Mouse (Mus musculus) liver, embryonic 14.5 days (tissue): ENCODE results near the gene Ldb3. TPM values are rescaled to one million over a fixed set of nuclear protein-coding genes. Genes with fewer than 3 reads are reported as not detected.

ENCODE experiments used
- ATAC-seq: fragments of 200-750 bp; cut with Nextera tagmentation; 2 replicates; pipeline ENCODE4 v1.8.0; 2017; ENCODE audit warnings: moderate number of reproducible peaks, mild to moderate bottlenecking, moderate library complexity; ENCODE audit not compliant: insufficient read depth
- DNase-seq, 3 experiments: peaks; one replicate each; pipeline ENCODE4 v3.0.0-alpha.2; 2012 to 2013; ENCODE audit warnings: low read depth in 3 of 3, low spot score in 3 of 3
- H3K27ac ChIP-seq: fragments of 300-500 bp; sonication (generic); 2 replicates; pipeline ENCODE4 v1.5.1; 2014; ENCODE audit warnings: moderate library complexity, mild to moderate bottlenecking, control low read depth, inconsistent platforms
- H3K27me3 ChIP-seq: fragments of 300-500 bp; sonication (generic); 2 replicates; pipeline ENCODE4 v1.6.1; 2014; ENCODE audit warnings: mild to moderate bottlenecking, low read length, moderate library complexity; ENCODE audit not compliant: control insufficient read depth, insufficient read depth
- H3K36me3 ChIP-seq: fragments of 300-500 bp; sonication (generic); replicated peaks from 2 replicates; pipeline ENCODE4 v1.6.1; 2014; ENCODE audit warnings: low read depth; ENCODE audit not compliant: control insufficient read depth, insufficient read depth
- H3K4me1 ChIP-seq, 2 experiments: fragments of 200-500 bp in 1 of 2; fragments of 300-500 bp in 1 of 2; sonication (generic) in 1 of 2; replicated peaks; 2 replicates each; pipeline ENCODE4 v1.6.1; 2012 to 2014; ENCODE audit warnings: antibody characterized with exemption in 1 of 2, inconsistent platforms in 1 of 2, low read length in 1 of 2; ENCODE audit not compliant: control insufficient read depth in 2 of 2, insufficient read depth in 2 of 2
- H3K4me2 ChIP-seq: fragments of 300-500 bp; sonication (generic); 2 replicates; pipeline ENCODE4 v1.6.1; 2014; ENCODE audit warnings: low read depth, mild to moderate bottlenecking, control low read depth, moderate library complexity
- H3K4me3 ChIP-seq, 2 experiments: fragments of 200-500 bp in 1 of 2; fragments of 300-500 bp in 1 of 2; sonication (generic) in 1 of 2; 2 replicates each; pipeline ENCODE4 v1.5.1; 2012 to 2014; ENCODE audit warnings: low read depth in 2 of 2, low read length in 2 of 2, mild to moderate bottlenecking in 2 of 2, control low read depth in 1 of 2, inconsistent platforms in 1 of 2, moderate library complexity in 1 of 2; ENCODE audit not compliant: insufficient read depth in 1 of 2
- H3K9ac ChIP-seq: fragments of 300-500 bp; sonication (generic); replicated peaks from 2 replicates; pipeline ENCODE4 v1.6.1; 2014; ENCODE audit warnings: mild to moderate bottlenecking, control low read depth, moderate library complexity
- H3K9me3 ChIP-seq: fragments of 300-500 bp; sonication (generic); 2 replicates; pipeline ENCODE4 v1.6.1; 2016; ENCODE audit warnings: low read length, mixed read lengths; ENCODE audit not compliant: control insufficient read depth
- CTCF ChIP-seq: IDR thresholded peaks from 2 replicates; pipeline ENCODE4 v1.5.1; 2016; ENCODE audit warnings: antibody characterized with exemption, low read depth, control low read depth
- EP300 ChIP-seq: IDR thresholded peaks from 2 replicates; pipeline ENCODE4 v1.6.1; 2016; ENCODE audit warnings: antibody characterized with exemption, low read depth
- WGBS: fragments of 180-500 bp; shearing (Covaris S2); extraction: QIAGEN DNeasy Blood & Tissue Kit; methylation state at CpG from one replicate; pipeline ENCODE4 v1.1.7; 2014; ENCODE audit not compliant: insufficient replicate concordance; 5-methylcytosine and 5-hydroxymethylcytosine counted together
- polyA plus RNA-seq, 2 experiments: library from polyadenylated mRNA; depleted of rRNA in 1 of 2; stranded (reverse) in 1 of 2; unstranded in 1 of 2; fragments of >200 nt; fragmentation: Nextera tagmentation in 1 of 2; extraction: Ambion mirVana in 1 of 2; gene quantifications; 2 replicates each; pipeline versions ENCODE4 v1.2.1 to v1.2.3; 2012 to 2014

Ldb3 gene
- polyA plus RNA-seq, 2 experiments, result 0.05 to 0.07 TPM

GRCm38 (mm10) chr14:34541896-34542295 is 46.6 kb downstream of the Ldb3 start:
- Histone ChIP-seq H3K36me3 (no peaks in the 10 kb centered on the region), H3K4me2 (no peak overlapping the region), H3K27ac (no peak overlapping the region), H3K27me3 (peaks cover 8% of the 10 kb centered on the region), H3K4me1 (no peaks in the 10 kb centered on the region), H3K9ac (no peak overlapping the region), H3K4me3 (no peak overlapping the region), H3K9me3 (no peaks in the 10 kb centered on the region)
- TF ChIP-seq EP300 (no peak), CTCF (no peak)
- DNase-seq (no peak), ATAC-seq (no peak)
- 77% methylated on average over 5 of the region's 5 CpGs for WGBS

GRCm38 (mm10) chr14:34540685-34541162 is 47.8 kb downstream of the Ldb3 start:
- no peaks in the 10 kb centered on the region for H3K9me3 ChIP-seq
- ATAC-seq (no peak), DNase-seq (no peak)
- 0 out of 4 replicates have a peak, but pooled peaks cover 0 to 3% of the 10 kb centered on the region in 2 experiments for H3K4me1 ChIP-seq
- WGBS, result 8% methylated on average over 17 of the region's 17 CpGs
- no peak overlapping the region for H3K4me3 ChIP-seq
- no peak for TF ChIP-seq CTCF
- TF ChIP-seq EP300, result no peak
- no peak overlapping the region for H3K4me2 ChIP-seq
- peaks cover 4% of the 10 kb centered on the region for H3K27me3 ChIP-seq
- H3K27ac ChIP-seq, result no peak overlapping the region
- no peaks in the 10 kb centered on the region for H3K36me3 ChIP-seq
- H3K9ac ChIP-seq, result no peak overlapping the region

- Histone ChIP-seq H3K9ac (no peak overlapping the region), H3K4me2 (peak overlapping the region; percentile 16), H3K4me3 (no peak overlapping the region), H3K27ac (no peak overlapping the region), H3K36me3 (no peaks in the 10 kb centered on the region), H3K27me3 (peaks cover 1% of the 10 kb centered on the region), H3K9me3 (no peaks in the 10 kb centered on the region), H3K4me1 (0 out of 4 replicates have a peak, but pooled peaks cover 0 to 3% of the 10 kb centered on the region in 2 experiments)
- 47% methylated on average over 4 of the region's 4 CpGs for WGBS
- no peak for ATAC-seq
- no peak for DNase-seq
- no peak for TF ChIP-seq CTCF
- no peak for TF ChIP-seq EP300
Measured at GRCm38 (mm10) chr14:34535883-34536282, 52.6 kb downstream of the Ldb3 start.

DNA sequence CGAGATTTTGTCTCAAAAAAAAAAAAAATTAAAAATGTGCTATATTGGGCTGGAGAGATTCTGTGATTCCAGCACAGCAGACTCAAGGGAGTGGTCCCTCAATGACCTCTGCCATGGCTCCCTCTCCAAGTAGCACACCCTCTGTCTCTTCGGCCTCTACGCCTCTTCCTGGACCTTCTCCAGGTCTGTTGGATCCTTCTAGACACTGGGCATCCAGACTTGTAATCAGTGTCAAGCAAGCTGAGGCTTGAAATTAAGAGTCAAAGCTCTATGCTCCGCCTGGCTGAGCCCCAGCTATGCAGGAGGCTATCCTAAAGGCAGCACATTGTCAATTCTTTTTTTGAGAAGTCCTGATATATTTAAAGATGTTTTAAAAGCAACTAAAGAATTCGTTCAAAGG is 54.9 kb downstream of the Ldb3 start:
- Histone ChIP-seq H3K9ac (no peak overlapping the region), H3K9me3 (no peaks in the 10 kb centered on the region), H3K4me1 (0 out of 4 replicates have a peak, but pooled peaks cover 0 to 3% of the 10 kb centered on the region in 2 experiments), H3K4me3 (no peak overlapping the region), H3K27me3 (no peaks in the 10 kb centered on the region), H3K4me2 (no peak overlapping the region), H3K27ac (no peak overlapping the region), H3K36me3 (no peaks in the 10 kb centered on the region)
- ATAC-seq, result no peak
- DNase-seq, result no peak
- TF ChIP-seq CTCF (no peak), EP300 (no peak)
- WGBS, result 49% methylated on average over 5 of the region's 5 CpGs

- 58% methylated on average over 6 of the region's 6 CpGs for WGBS
- DNase-seq (no peak), ATAC-seq (no peak)
- Histone ChIP-seq H3K9ac (no peak overlapping the region), H3K27ac (no peak overlapping the region), H3K4me1 (0 out of 4 replicates have a peak, but pooled peaks cover 0 to 3% of the 10 kb centered on the region in 2 experiments), H3K4me2 (no peak overlapping the region), H3K9me3 (no peaks in the 10 kb centered on the region), H3K27me3 (no peaks in the 10 kb centered on the region; the same call in 1 of the 2 replicates), H3K36me3 (no peaks in the 10 kb centered on the region), H3K4me3 (no peak overlapping the region)
- TF ChIP-seq CTCF (no peak), EP300 (no peak)
Measured at GRCm38 (mm10) chr14:34532536-34532935, 55.9 kb downstream of the Ldb3 start.
